Mouse (Mus musculus): ENCODE data around the gene Matk.

DNA sequence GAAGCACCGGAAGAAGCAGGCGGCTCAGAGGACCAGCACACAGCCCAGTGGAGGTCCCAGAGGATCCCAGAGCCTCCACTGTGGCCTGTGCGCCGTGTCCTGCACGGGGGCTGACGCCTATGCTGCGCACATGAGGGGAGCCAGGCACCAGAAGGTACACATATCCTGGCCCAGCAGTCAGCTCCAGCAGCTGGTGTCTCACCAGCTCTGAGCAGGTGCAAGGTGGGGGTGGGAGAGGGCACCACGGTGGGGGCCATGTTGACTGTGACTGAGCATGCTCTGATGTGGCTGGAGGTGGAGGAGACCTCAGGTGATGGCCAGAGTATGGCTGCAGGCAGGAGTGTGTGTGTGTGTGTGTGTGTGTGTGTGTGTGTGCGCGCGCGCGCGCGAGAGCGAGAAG lies 10.7 kb upstream of the Matk start:
- TF ChIP-seq ZMIZ1 (IDR thresholded peaks at IDR 0.05; ENCODE audit: low read depth, low read length), result no peak
- no peak for TF ChIP-seq CTCF (IDR thresholded peaks at IDR 0.05 in 2 of 3, conservative IDR thresholded peaks at IDR 0.05 in 1 of 3; ENCODE audit: control insufficient read depth in 1 of 3, insufficient read depth in 1 of 3, low read depth in 2 of 3, low read length in 3 of 3, poor library complexity in 1 of 3, severe bottlenecking in 1 of 3)
- TF ChIP-seq RAD21 (IDR thresholded peaks at IDR 0.05; ENCODE audit: low read depth, low read length), result no peak
- no peak for TF ChIP-seq POLR2A (IDR thresholded peaks at IDR 0.05; ENCODE audit: control insufficient read depth in 1 of 2, insufficient read depth in 1 of 2, low read depth in 1 of 2, low read length in 2 of 2, poor library complexity in 1 of 2)
- TF ChIP-seq SMC3 (IDR thresholded peaks at IDR 0.05; ENCODE audit: low read depth, low read length), result no peak
- no peak for TF ChIP-seq ELF1 (IDR thresholded peaks at IDR 0.05; ENCODE audit: low read depth, low read length)
- no peak for TF ChIP-seq EP300 (IDR thresholded peaks at IDR 0.05; ENCODE audit: low read depth in 1 of 2, low read length in 2 of 2)
